Comparison of ENCODE assay signal across 9 mouse cellular contexts in the genomic region with DNA sequence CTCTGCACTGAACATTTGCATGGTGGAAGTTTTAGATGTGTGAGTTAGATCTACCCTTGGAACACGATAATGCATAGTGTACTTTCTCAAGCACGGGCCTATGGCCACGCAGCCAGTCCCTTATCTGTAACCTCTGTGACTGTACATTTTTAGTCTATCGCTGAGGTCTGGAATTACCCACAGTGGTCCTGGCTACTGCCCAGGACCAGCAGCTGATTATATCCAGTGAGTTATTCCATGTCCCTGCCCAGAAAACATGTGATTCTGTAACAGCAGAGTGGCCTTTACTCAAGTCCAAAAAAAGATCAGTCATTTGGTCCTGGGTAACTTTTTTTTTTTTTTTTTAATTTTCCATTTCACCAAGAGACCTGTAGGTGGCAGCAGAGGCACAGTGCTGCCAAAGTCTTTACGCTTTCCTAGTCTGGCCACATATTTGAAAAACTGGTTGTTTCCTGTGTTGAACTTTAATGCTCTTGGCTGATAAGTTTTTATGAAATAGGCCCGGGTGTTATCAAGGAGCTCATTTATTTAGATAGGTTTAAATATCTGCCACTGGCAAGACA.
DNase-seq lines count a peak whose midpoint lies in the region; ATAC-seq lines count a peak whose summit lies in the region.
"Had no signal": no experiment of that assay in that cellular context is flagged by ENCODE, and none has a peak within 500 bp of the region (broad histone marks: within the 10 kb centered on the region; RNA-seq: fewer than 3 reads in every experiment).

No protein-coding gene starts in this region.

- peaks cover 47% of the 10 kb centered on the region for H3K36me3 ChIP-seq in kidney, embryonic 16.5 days (ENCODE audit: insufficient read depth, low read length)
- no peaks in the 10 kb centered on the region for H3K36me3 ChIP-seq in midbrain, embryonic 16.5 days (ENCODE audit: control insufficient read depth, insufficient read depth, low read length)

- 0 out of 2 replicates have a peak, but pooled peaks cover 3% of the 10 kb centered on the region for H3K4me1 ChIP-seq in kidney, embryonic 16.5 days (ENCODE audit: insufficient read depth, low read length)
- peaks cover 8% of the 10 kb centered on the region; the same call in 1 of the 2 replicates for H3K4me1 ChIP-seq in midbrain, embryonic 16.5 days (ENCODE audit: control insufficient read depth, insufficient read depth, low read length)

- ATAC-seq in kidney, embryonic 16.5 days (ENCODE audit: low FRiP score, low TSS enrichment), result peak; percentile 64
- ATAC-seq in midbrain, embryonic 16.5 days, result 0 out of 2 replicates have a peak, but pooled peaks have one; percentile 25

- H3K27me3 ChIP-seq in kidney, embryonic 16.5 days (ENCODE audit: insufficient read depth, low read length), result no peaks in the 10 kb centered on the region
- H3K27me3 ChIP-seq in midbrain, embryonic 16.5 days (ENCODE audit: control insufficient read depth, insufficient read depth, low read depth, low read length), result no peaks in the 10 kb centered on the region

- 57% methylated on average over 6 of the region's 6 CpGs for WGBS in kidney, embryonic 16.5 days
- WGBS in midbrain, embryonic 16.5 days, result 67% methylated on average over 6 of the region's 6 CpGs

- H3K9me3 ChIP-seq in kidney, embryonic 16.5 days (ENCODE audit: low read length), result no peaks in the 10 kb centered on the region
- no peaks in the 10 kb centered on the region for H3K9me3 ChIP-seq in midbrain, embryonic 16.5 days (replicated peaks; ENCODE audit: control insufficient read depth, low read length, poor library complexity, severe bottlenecking)

- peak; percentile 67 for DNase-seq in gastrocnemius, adult 18-20 months (ENCODE audit: low spot score)
- DNase-seq in gastrocnemius, postnatal 4 days (ENCODE audit: low spot score in 2 of 2), result no peak
- DNase-seq in CD4-positive helper T cell, adult 2 months (ENCODE audit: low read depth, low spot score), result peak; percentile 47
- peak; percentile 69 for DNase-seq in brain, adult 2 months (ENCODE audit: low read depth, low spot score)
- peak; percentile 26 for DNase-seq in gastrocnemius, postnatal 14 days
- DNase-seq in ovary, postnatal 36 days (ENCODE audit: low spot score), result no peak

- H3K4me2 ChIP-seq in kidney, embryonic 16.5 days (replicated peaks; ENCODE audit: low read depth, low read length), result no peak overlapping the region
- no peak overlapping the region for H3K4me2 ChIP-seq in midbrain, embryonic 16.5 days (ENCODE audit: low read length)

- H3K27ac ChIP-seq in kidney, embryonic 16.5 days (ENCODE audit: low read length), result no peak overlapping the region
- no peak overlapping the region for H3K27ac ChIP-seq in midbrain, embryonic 16.5 days (ENCODE audit: low read length)
- H3K27ac ChIP-seq: macrophage had no signal

- H3K4me3 ChIP-seq in kidney, embryonic 16.5 days (ENCODE audit: low read length), result no peak overlapping the region
- H3K4me3 ChIP-seq in midbrain, embryonic 16.5 days (ENCODE audit: low read depth, low read length), result no peak overlapping the region

- H3K9ac ChIP-seq in kidney, embryonic 16.5 days (replicated peaks; ENCODE audit: low read length), result no peak overlapping the region
- no peak overlapping the region for H3K9ac ChIP-seq in midbrain, embryonic 16.5 days (ENCODE audit: low read depth, low read length)

- intact Hi-C loops in gastrocnemius, postnatal 14 days (cut with DNase I; ENCODE audit: low total_unique reads), result no loop called here

Comparison
In these comparisons a context has a peak if more than half of its experiments do, and no peak if none do; other contexts are left out.
1. DNase-seq: peak in gastrocnemius, adult 18-20 months (single experiment), CD4-positive helper T cell, adult 2 months (single experiment), brain, adult 2 months (single experiment) and gastrocnemius, postnatal 14 days (single experiment); none in gastrocnemius, postnatal 4 days (0 of 2) and ovary, postnatal 36 days (single experiment).